Mouse (Mus musculus) myocyte (in vitro differentiated cells): Measurements from ENCODE around the gene Borcs6.

Source experiments
- E2F4 ChIP-seq: IDR thresholded peaks from one replicate; pipeline ENCODE4 v1.6.1; 2011; ENCODE audit warnings: mild to moderate bottlenecking, control low read depth, moderate library complexity; ENCODE audit not compliant: insufficient read depth
- MYOD1 ChIP-seq, 3 experiments: IDR thresholded peaks; one replicate each; pipeline ENCODE4 v1.6.1; 2011; ENCODE audit warnings: control low read depth in 2 of 3, low read depth in 2 of 3, mild to moderate bottlenecking in 2 of 3, moderate library complexity in 1 of 3; ENCODE audit not compliant: insufficient read length in 2 of 3, control insufficient read depth in 1 of 3
- MYOG ChIP-seq, 3 experiments: IDR thresholded peaks; one replicate each; pipeline ENCODE4 v1.6.1; 2011; ENCODE audit warnings: control low read depth in 2 of 3, low read depth in 2 of 3, mild to moderate bottlenecking in 2 of 3; ENCODE audit not compliant: insufficient read length in 2 of 3, control insufficient read depth in 1 of 3, insufficient read depth in 1 of 3
- POLR2A ChIP-seq: IDR thresholded peaks from one replicate; pipeline ENCODE4 v1.6.1; 2011; ENCODE audit warnings: low read depth, mild to moderate bottlenecking, control low read depth, moderate library complexity; ENCODE audit not compliant: insufficient read length
- POLR2AphosphoS2 ChIP-seq: IDR thresholded peaks from one replicate; pipeline ENCODE4 v1.6.1; 2011; ENCODE audit warnings: low read depth, control low read depth; ENCODE audit not compliant: insufficient read length
- TCF12 ChIP-seq: IDR thresholded peaks from one replicate; pipeline ENCODE4 v1.6.1; 2011; ENCODE audit warnings: mild to moderate bottlenecking, control low read depth; ENCODE audit not compliant: poor library complexity, insufficient read depth, severe bottlenecking
- TCF3 ChIP-seq: IDR thresholded peaks from one replicate; pipeline ENCODE4 v1.6.1; 2011; ENCODE audit warnings: low read depth, control low read depth; ENCODE audit not compliant: insufficient read length
- USF1 ChIP-seq: IDR thresholded peaks from one replicate; pipeline ENCODE4 v1.6.1; 2011; ENCODE audit warnings: low read depth, mild to moderate bottlenecking, control low read depth, moderate library complexity

DNA sequence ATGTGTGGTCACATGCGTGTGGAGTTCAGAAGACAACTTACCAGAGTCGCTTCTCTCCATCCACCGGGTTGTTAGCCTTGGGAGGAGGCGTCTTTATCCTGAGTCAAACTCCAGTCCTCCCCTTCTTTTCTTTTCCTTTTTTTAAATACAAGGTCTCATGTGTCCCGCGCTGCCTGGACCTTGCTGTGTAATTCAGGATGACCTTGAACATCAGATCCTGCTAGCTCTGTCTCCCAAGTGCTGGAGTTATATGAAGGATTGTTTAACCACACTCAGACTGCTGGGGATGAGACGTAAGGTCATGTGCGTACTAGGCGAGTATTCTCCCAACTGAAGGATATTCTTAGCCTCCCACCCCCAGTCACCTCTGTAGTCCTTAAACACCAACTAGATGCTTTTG is 17.8 kb downstream of the Borcs6 start:
- TF ChIP-seq POLR2A (no peak), MYOD1 (IDR thresholded peaks at IDR 0.05; ENCODE audit: control insufficient read depth in 1 of 3, insufficient read length in 2 of 3, low read depth in 2 of 3) (no peak), POLR2AphosphoS2 (no peak), TCF3 (no peak), MYOG (IDR thresholded peaks at IDR 0.05; ENCODE audit: control insufficient read depth in 1 of 3, insufficient read depth in 1 of 3, insufficient read length in 2 of 3, low read depth in 2 of 3) (no peak), TCF12 (no peak), E2F4 (no peak), USF1 (no peak)
